Mouse (Mus musculus) midbrain, postnatal 0 days (tissue): ENCODE measurements around the gene Mlh3. TPM values are rescaled to one million over a fixed set of nuclear protein-coding genes. Genes with fewer than 3 reads are reported as not detected.

ENCODE experiments used
- ATAC-seq: fragments of 200-750 bp; cut with Nextera tagmentation; 2 replicates; pipeline ENCODE4 v1.8.0; 2017; ENCODE audit warnings: moderate number of reproducible peaks, mild to moderate bottlenecking, moderate TSS enrichment, moderate library complexity; ENCODE audit not compliant: low FRiP score
- DNase-seq: peaks from one replicate; pipeline ENCODE4 v3.0.0-alpha.2; 2015; ENCODE audit warnings: low spot score
- H3K27ac ChIP-seq: fragments of 300-500 bp; sonication (generic); 2 replicates; pipeline ENCODE4 v1.5.1; 2014; ENCODE audit warnings: low read depth, mild to moderate bottlenecking, low read length, mixed read lengths
- H3K27me3 ChIP-seq: fragments of 300-500 bp; sonication (generic); 2 replicates; pipeline ENCODE4 v1.6.1; 2014; ENCODE audit warnings: low read length, control low read depth, mixed read lengths; ENCODE audit not compliant: insufficient read depth
- H3K36me3 ChIP-seq: fragments of 300-500 bp; sonication (generic); 2 replicates; pipeline ENCODE4 v1.6.1; 2014; ENCODE audit warnings: low read length, control low read depth, mixed read lengths; ENCODE audit not compliant: insufficient read depth
- H3K4me1 ChIP-seq: fragments of 300-500 bp; sonication (generic); 2 replicates; pipeline ENCODE4 v1.6.1; 2014; ENCODE audit warnings: mild to moderate bottlenecking, control low read depth, antibody characterized with exemption, low read length, mixed read lengths; ENCODE audit not compliant: insufficient read depth
- H3K4me2 ChIP-seq: fragments of 300-500 bp; sonication (generic); 2 replicates; pipeline ENCODE4 v1.6.1; 2014; ENCODE audit warnings: low read depth, mild to moderate bottlenecking, low read length, mixed read lengths; ENCODE audit not compliant: poor library complexity, severe bottlenecking
- H3K4me3 ChIP-seq: fragments of 300-500 bp; sonication (generic); 2 replicates; pipeline ENCODE4 v1.5.1; 2014; ENCODE audit warnings: low read depth, mild to moderate bottlenecking, low read length, moderate library complexity
- H3K9ac ChIP-seq: fragments of 300-500 bp; sonication (generic); replicated peaks from 2 replicates; pipeline ENCODE4 v1.6.1; 2014; ENCODE audit warnings: mild to moderate bottlenecking, low read length, moderate library complexity, mixed read lengths; ENCODE audit not compliant: poor library complexity, severe bottlenecking
- H3K9me3 ChIP-seq: fragments of 300-500 bp; sonication (generic); 2 replicates; pipeline ENCODE4 v1.6.1; 2016; ENCODE audit warnings: low read length, control low read depth
- CTCF ChIP-seq: IDR thresholded peaks from 2 replicates; pipeline ENCODE4 v1.5.1; 2016; ENCODE audit warnings: antibody characterized with exemption, mild to moderate bottlenecking
- WGBS: fragments of 180-500 bp; shearing (Covaris S2); extraction: QIAGEN DNeasy Blood & Tissue Kit; methylation state at CpG from one replicate; pipeline ENCODE4 v1.1.7; 2014; 5-methylcytosine and 5-hydroxymethylcytosine counted together
- polyA plus RNA-seq: library from polyadenylated mRNA; unstranded; fragments of >200 nt; fragmentation: Nextera tagmentation; extraction: Ambion mirVana; gene quantifications from 2 replicates; pipeline ENCODE4 v1.2.1, GENCODE M21; 2015
- total RNA-seq: library from RNA; depleted of rRNA; stranded (reverse); fragments of >200 nt; gene quantifications from 2 replicates; pipeline ENCODE4 v1.2.3, GENCODE M21; 2014

Gene Mlh3
- total and polyA plus RNA-seq, 2 experiments from 2014 or later = 5.0 to 7.2 TPM

- Histone ChIP-seq H3K27me3 (no peaks in the 10 kb centered on the region), H3K4me3 (peak overlapping the region; percentile 57), H3K4me1 (no peaks in the 10 kb centered on the region), H3K9ac (peak overlapping the region; percentile 48), H3K36me3 (no peaks in the 10 kb centered on the region), H3K4me2 (peak overlapping the region; percentile 65), H3K9me3 (no peaks in the 10 kb centered on the region), H3K27ac (peak overlapping the region; percentile 70)
- WGBS = 58% methylated on average over 3 of the region's 3 CpGs
- ATAC-seq = no peak
- DNase-seq = no peak
- TF ChIP-seq CTCF = no peak
These were observed 578 bp downstream of the Mlh3 start for GRCm38 (mm10) chr12:85269821-85270220.

- Histone ChIP-seq H3K9me3 (no peaks in the 10 kb centered on the region), H3K27ac (no peak overlapping the region), H3K9ac (no peak overlapping the region), H3K4me1 (no peaks in the 10 kb centered on the region), H3K4me3 (no peak overlapping the region), H3K36me3 (peaks cover 2% of the 10 kb centered on the region; the same call in 1 of the 2 replicates), H3K27me3 (no peaks in the 10 kb centered on the region), H3K4me2 (no peak overlapping the region)
- ATAC-seq = no peak
- WGBS = 96% methylated on average over 3 of the region's 3 CpGs
- no peak for TF ChIP-seq CTCF
- no peak for DNase-seq
These were observed 4.2 kb downstream of the Mlh3 start for GRCm38 (mm10) chr12:85266248-85266647.

- DNase-seq (no peak), ATAC-seq (no peak)
- Histone ChIP-seq H3K9ac (no peak overlapping the region), H3K27ac (no peak overlapping the region), H3K27me3 (no peaks in the 10 kb centered on the region), H3K4me1 (no peaks in the 10 kb centered on the region), H3K4me2 (no peak overlapping the region), H3K9me3 (no peaks in the 10 kb centered on the region), H3K4me3 (no peak overlapping the region), H3K36me3 (peaks cover 2% of the 10 kb centered on the region; the same call in 1 of the 2 replicates)
- 64% methylated on average over 7 of the region's 7 CpGs for WGBS
- TF ChIP-seq CTCF = no peak
These were observed 5.5 kb downstream of the Mlh3 start for GRCm38 (mm10) chr12:85264940-85265339.

- H3K4me1 ChIP-seq = no peaks in the 10 kb centered on the region
- no peak overlapping the region for H3K4me3 ChIP-seq
- peaks cover 2% of the 10 kb centered on the region; the same call in 1 of the 2 replicates for H3K36me3 ChIP-seq
- H3K4me2 ChIP-seq = no peak overlapping the region
- H3K27ac ChIP-seq = no peak overlapping the region
- H3K9ac ChIP-seq = no peak overlapping the region
- no peaks in the 10 kb centered on the region for H3K27me3 ChIP-seq
- no peaks in the 10 kb centered on the region for H3K9me3 ChIP-seq
- no peak for TF ChIP-seq CTCF
- ATAC-seq (no peak), DNase-seq (peak; percentile 15)
- WGBS = 84% methylated on average over 8 of the region's 8 CpGs
These were observed 5.9 kb downstream of the Mlh3 start for GRCm38 (mm10) chr12:85264531-85264930.

GRCm38 (mm10) chr12:85263190-85263589 is 7.2 kb downstream of the Mlh3 start:
- peaks cover 3% of the 10 kb centered on the region; the same call in 1 of the 2 replicates for H3K36me3 ChIP-seq
- H3K4me2 ChIP-seq = no peak overlapping the region
- DNase-seq = no peak
- no peak for ATAC-seq
- no peaks in the 10 kb centered on the region for H3K27me3 ChIP-seq
- 85% methylated on average over 5 of the region's 5 CpGs for WGBS
- no peak overlapping the region for H3K9ac ChIP-seq
- H3K4me3 ChIP-seq = no peak overlapping the region
- H3K9me3 ChIP-seq = no peaks in the 10 kb centered on the region
- TF ChIP-seq CTCF = no peak
- no peak overlapping the region for H3K27ac ChIP-seq
- no peaks in the 10 kb centered on the region for H3K4me1 ChIP-seq

- 55% methylated on average over 10 of the region's 10 CpGs for WGBS
- Histone ChIP-seq H3K36me3 (peaks cover 7% of the 10 kb centered on the region; the same call in 1 of the 2 replicates), H3K4me3 (no peak overlapping the region), H3K4me1 (no peaks in the 10 kb centered on the region), H3K27me3 (no peaks in the 10 kb centered on the region), H3K27ac (no peak overlapping the region), H3K9me3 (no peaks in the 10 kb centered on the region), H3K9ac (no peak overlapping the region), H3K4me2 (no peak overlapping the region)
- no peak for TF ChIP-seq CTCF
- peak; percentile 49 for DNase-seq
- no peak for ATAC-seq
These were observed 7.9 kb downstream of the Mlh3 start for GRCm38 (mm10) chr12:85262489-85262888.
